Mouse (Mus musculus) hindbrain, embryonic 11.5 days (tissue): Measurements from ENCODE around the gene Zfp985. TPM values are rescaled to one million over a fixed set of nuclear protein-coding genes. Genes with fewer than 3 reads are reported as not detected.
"Not testable (repeated sequence)": the region's sequence is repeated elsewhere in the genome, so short reads cannot be mapped to it uniquely, and the experiment has no call there.

Experiments
- ATAC-seq: fragments of 200-750 bp; cut with Nextera tagmentation; 2 replicates; pipeline ENCODE4 v1.8.0; 2017; ENCODE audit warnings: mild to moderate bottlenecking, moderate TSS enrichment, moderate library complexity; ENCODE audit not compliant: low FRiP score
- DNase-seq: peaks from one replicate; pipeline ENCODE4 v3.0.0-alpha.2; 2015; ENCODE audit warnings: low spot score
- H3K27ac ChIP-seq: fragments of 300-500 bp; sonication (generic); 2 replicates; pipeline ENCODE4 v1.5.1; 2014; ENCODE audit warnings: mild to moderate bottlenecking, low read depth, low read length
- H3K27me3 ChIP-seq: fragments of 300-500 bp; sonication (generic); 2 replicates; pipeline ENCODE4 v1.6.1; 2014; ENCODE audit warnings: mild to moderate bottlenecking, low read length, moderate library complexity, mixed read lengths; ENCODE audit not compliant: control insufficient read depth, insufficient read depth
- H3K36me3 ChIP-seq: fragments of 300-500 bp; sonication (generic); 2 replicates; pipeline ENCODE4 v1.6.1; 2014; ENCODE audit warnings: mild to moderate bottlenecking, low read length, moderate library complexity, mixed read lengths; ENCODE audit not compliant: control insufficient read depth, insufficient read depth
- H3K4me1 ChIP-seq: fragments of 300-500 bp; sonication (generic); replicated peaks from 2 replicates; pipeline ENCODE4 v1.6.1; 2014; ENCODE audit warnings: low read length, mixed read lengths; ENCODE audit not compliant: control insufficient read depth, insufficient read depth
- H3K4me2 ChIP-seq: fragments of 300-500 bp; sonication (generic); replicated peaks from 2 replicates; pipeline ENCODE4 v1.6.1; 2014; ENCODE audit warnings: mild to moderate bottlenecking, low read depth, low read length
- H3K4me3 ChIP-seq: fragments of 300-500 bp; sonication (generic); 2 replicates; pipeline ENCODE4 v1.5.1; 2014; ENCODE audit warnings: low read depth, low read length
- H3K9ac ChIP-seq: fragments of 300-500 bp; sonication (generic); 2 replicates; pipeline ENCODE4 v1.6.1; 2014; ENCODE audit warnings: low read depth, low read length
- H3K9me3 ChIP-seq: fragments of 300-500 bp; sonication (generic); 2 replicates; pipeline ENCODE4 v1.6.1; 2016; ENCODE audit warnings: low read length; ENCODE audit not compliant: control insufficient read depth
- WGBS: fragments of 180-500 bp; shearing (Covaris S2); extraction: QIAGEN DNeasy Blood & Tissue Kit; methylation state at CpG from one replicate; pipeline ENCODE4 v1.1.7; 2014; 5-methylcytosine and 5-hydroxymethylcytosine counted together
- polyA plus RNA-seq: library from polyadenylated mRNA; unstranded; fragments of >200 nt; fragmentation: Nextera tagmentation; extraction: Ambion mirVana; gene quantifications from 2 replicates; pipeline ENCODE4 v1.2.1, GENCODE M21; 2014

Gene Zfp985
- 0.17 TPM in 1 of 2 replicates, not detected in the other for polyA plus RNA-seq

- H3K9ac ChIP-seq, H3K36me3 ChIP-seq, H3K27ac ChIP-seq, H3K4me1 ChIP-seq, H3K4me2 ChIP-seq, H3K9me3 ChIP-seq, H3K4me3 ChIP-seq, H3K27me3 ChIP-seq, DNase-seq, ATAC-seq: not testable (repeated sequence)
- WGBS, result 84% methylated on average over 5 of the region's 5 CpGs
Measured at GRCm38 (mm10) chr4:147553071-147553470, at the start of gene Zfp985. Gene Zfp985 (plus strand): TSS chr4:147553277.

GRCm38 (mm10) chr4:147509174-147509573 is 43.9 kb upstream of the Zfp985 start:
- ATAC-seq (peak; percentile 51; the same call in 1 of the 2 replicates), DNase-seq (no peak)
- no peak overlapping the region for H3K9ac ChIP-seq
- no peak overlapping the region for H3K4me2 ChIP-seq
- H3K9me3 ChIP-seq, result peaks cover 6% of the 10 kb centered on the region
- WGBS, result 89% methylated on average over 2 of the region's 2 CpGs
- no peaks in the 10 kb centered on the region for H3K4me1 ChIP-seq
- H3K27me3 ChIP-seq, result no peaks in the 10 kb centered on the region
- no peak overlapping the region for H3K4me3 ChIP-seq
- H3K36me3 ChIP-seq, result no peaks in the 10 kb centered on the region
- no peak overlapping the region for H3K27ac ChIP-seq

DNA sequence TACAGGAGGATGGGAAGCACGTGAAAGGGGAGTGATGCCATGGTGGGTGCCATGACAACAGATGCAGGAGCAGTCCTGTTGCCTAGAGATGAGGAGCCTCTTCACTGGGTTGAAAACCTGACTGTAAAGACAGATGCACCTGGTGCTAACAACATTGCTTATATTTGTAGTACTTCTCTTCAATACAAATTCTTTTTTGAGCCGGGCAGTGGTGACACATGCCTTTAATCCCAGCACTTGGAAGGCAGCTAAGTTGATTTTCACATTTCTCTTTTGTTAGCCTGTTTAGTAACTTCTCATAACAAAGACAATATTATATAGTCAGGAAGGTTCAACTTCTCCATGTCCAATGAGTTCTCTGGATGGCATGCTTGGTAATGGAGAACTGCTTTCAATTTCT is 34.1 kb upstream of the Zfp985 start:
- Histone ChIP-seq H3K9ac (no peak overlapping the region), H3K9me3 (peaks cover 23% of the 10 kb centered on the region), H3K36me3 (no peaks in the 10 kb centered on the region), H3K4me2 (no peak overlapping the region), H3K4me3 (no peak overlapping the region), H3K27ac (no peak overlapping the region), H3K4me1 (no peaks in the 10 kb centered on the region), H3K27me3 (no peaks in the 10 kb centered on the region)
- DNase-seq, result no peak
- 70% methylated on average over 2 of the region's 2 CpGs for WGBS
- peak; percentile 31; the same call in 1 of the 2 replicates for ATAC-seq

GRCm38 (mm10) chr4:147520100-147520499 is 33.0 kb upstream of the Zfp985 start:
- no peaks in the 10 kb centered on the region for H3K36me3 ChIP-seq
- DNase-seq, result no peak
- no peaks in the 10 kb centered on the region for H3K4me1 ChIP-seq
- H3K9me3 ChIP-seq, result peaks cover 28% of the 10 kb centered on the region
- H3K4me3 ChIP-seq, result no peak overlapping the region
- no peak overlapping the region for H3K27ac ChIP-seq
- 0 out of 2 replicates have a peak, but pooled peaks have one; percentile 6 for ATAC-seq
- no peaks in the 10 kb centered on the region for H3K27me3 ChIP-seq
- H3K4me2 ChIP-seq, result no peak overlapping the region
- H3K9ac ChIP-seq, result no peak overlapping the region

GRCm38 (mm10) chr4:147525125-147525524 is 28.0 kb upstream of the Zfp985 start:
- Histone ChIP-seq H3K4me1 (no peaks in the 10 kb centered on the region), H3K9ac (no peak overlapping the region), H3K4me2 (no peak overlapping the region), H3K4me3 (no peak overlapping the region), H3K9me3 (peaks cover 31% of the 10 kb centered on the region), H3K27me3 (no peaks in the 10 kb centered on the region), H3K36me3 (no peaks in the 10 kb centered on the region), H3K27ac (no peak overlapping the region)
- 87% methylated on average over 1 of the region's 1 CpGs for WGBS
- ATAC-seq, result no peak
- DNase-seq, result no peak

GRCm38 (mm10) chr4:147530366-147530765 is 22.7 kb upstream of the Zfp985 start:
- H3K4me2 ChIP-seq, result no peak overlapping the region
- no peak overlapping the region for H3K27ac ChIP-seq
- no peak overlapping the region for H3K4me3 ChIP-seq
- ATAC-seq, result no peak
- no peak for DNase-seq
- 83% methylated on average over 1 of the region's 1 CpGs for WGBS
- H3K9me3 ChIP-seq, result peaks cover 17% of the 10 kb centered on the region
- H3K4me1 ChIP-seq, result no peaks in the 10 kb centered on the region
- no peaks in the 10 kb centered on the region for H3K27me3 ChIP-seq
- H3K36me3 ChIP-seq, result no peaks in the 10 kb centered on the region
- no peak overlapping the region for H3K9ac ChIP-seq

GRCm38 (mm10) chr4:147535916-147536315 is 17.2 kb upstream of the Zfp985 start:
- H3K4me2 ChIP-seq, H3K9ac ChIP-seq, H3K27me3 ChIP-seq, H3K36me3 ChIP-seq, ATAC-seq, H3K4me1 ChIP-seq, H3K27ac ChIP-seq, DNase-seq, H3K4me3 ChIP-seq: not testable (repeated sequence)
- H3K9me3 ChIP-seq, result peaks cover 12% of the 10 kb centered on the region

GRCm38 (mm10) chr4:147537702-147538101 is 15.4 kb upstream of the Zfp985 start:
- H3K9me3 ChIP-seq, result peaks cover 12% of the 10 kb centered on the region
- no peak overlapping the region for H3K4me3 ChIP-seq
- H3K9ac ChIP-seq, result no peak overlapping the region
- no peak overlapping the region for H3K4me2 ChIP-seq
- ATAC-seq, result no peak
- H3K4me1 ChIP-seq, result no peaks in the 10 kb centered on the region
- H3K27me3 ChIP-seq, result no peaks in the 10 kb centered on the region
- no peaks in the 10 kb centered on the region for H3K36me3 ChIP-seq
- no peak overlapping the region for H3K27ac ChIP-seq
- no peak for DNase-seq
- 88% methylated on average over 2 of the region's 2 CpGs for WGBS

GRCm38 (mm10) chr4:147539918-147540317 is 13.2 kb upstream of the Zfp985 start, which contains the start of gene Gm16503:
Gene Gm16503 (plus strand): TSS chr4:147540218.
- H3K4me3 ChIP-seq, H3K27ac ChIP-seq, H3K36me3 ChIP-seq, DNase-seq, ATAC-seq, H3K4me1 ChIP-seq, H3K27me3 ChIP-seq, H3K4me2 ChIP-seq, H3K9ac ChIP-seq: not testable (repeated sequence)
- H3K9me3 ChIP-seq, result peaks cover 12% of the 10 kb centered on the region
- 90% methylated on average over 3 of the region's 3 CpGs for WGBS
